Mouse (Mus musculus): ENCODE measurements around the gene Arhgap19.
A peak's percentile ranks its signal among the peaks of the same experiment; 100 is the strongest.
"Not testable (repeated sequence)": the region's sequence is repeated elsewhere in the genome, so short reads cannot be mapped to it uniquely, and the experiment has no call there.

Gene Arhgap19

GRCm38 (mm10) chr19:41801742-41802369 is at the start of gene Arhgap19:
Gene Arhgap19, minus strand, starts transcription at chr19:41802047.
- DNase-seq (ENCODE audit: low read depth, low spot score), result peak; percentile 81

- no peak for DNase-seq (ENCODE audit: low read depth, low spot score)
Measured at GRCm38 (mm10) chr19:41850719-41851543, 49.1 kb upstream of the Arhgap19 start.

- no peak for DNase-seq (ENCODE audit: low read depth, low spot score)
Measured at GRCm38 (mm10) chr19:41850021-41850718, 48.3 kb upstream of the Arhgap19 start.

GRCm38 (mm10) chr19:41847992-41848851 is 46.4 kb upstream of the Arhgap19 start, which contains the start of gene Frat2:
Gene Frat2, minus strand, starts transcription at chr19:41848132.
- DNase-seq (ENCODE audit: low read depth, low spot score), result peak; percentile 77

- DNase-seq (ENCODE audit: low read depth, low spot score), result not testable (repeated sequence)
Measured at GRCm38 (mm10) chr19:41847614-41847991, 45.8 kb upstream of the Arhgap19 start.

- DNase-seq (ENCODE audit: low read depth, low spot score), result no peak
Measured at GRCm38 (mm10) chr19:41847091-41847581, 45.3 kb upstream of the Arhgap19 start.

- no peak for DNase-seq (ENCODE audit: low read depth, low spot score)
Measured at GRCm38 (mm10) chr19:41846366-41847090, 44.7 kb upstream of the Arhgap19 start.

- no peak for DNase-seq (ENCODE audit: low read depth, low spot score)
Measured at GRCm38 (mm10) chr19:41844345-41844744, 42.5 kb upstream of the Arhgap19 start.

GRCm38 (mm10) chr19:41842706-41843105 is 40.9 kb upstream of the Arhgap19 start:
- no peak for DNase-seq (ENCODE audit: low read depth, low spot score)

GRCm38 (mm10) chr19:41842196-41842595 is 40.3 kb upstream of the Arhgap19 start:
- no peak for DNase-seq (ENCODE audit: low read depth, low spot score)

- DNase-seq (ENCODE audit: low read depth, low spot score), result no peak
Measured at GRCm38 (mm10) chr19:41841105-41841750, 39.4 kb upstream of the Arhgap19 start.

GRCm38 (mm10) chr19:41839685-41840084 is 37.8 kb upstream of the Arhgap19 start:
- no peak for DNase-seq (ENCODE audit: low read depth, low spot score)

- DNase-seq (ENCODE audit: low read depth, low spot score), result no peak
Measured at GRCm38 (mm10) chr19:41838808-41839207, 37.0 kb upstream of the Arhgap19 start.

- DNase-seq (ENCODE audit: low read depth, low spot score), result no peak
Measured at GRCm38 (mm10) chr19:41837917-41838261, 36.0 kb upstream of the Arhgap19 start.

- DNase-seq (ENCODE audit: low read depth, low spot score), result no peak
Measured at GRCm38 (mm10) chr19:41837194-41837916, 35.5 kb upstream of the Arhgap19 start.

GRCm38 (mm10) chr19:41836719-41837118 is 34.9 kb upstream of the Arhgap19 start:
- no peak for DNase-seq (ENCODE audit: low read depth, low spot score)

- no peak for DNase-seq (ENCODE audit: low read depth, low spot score)
Measured at GRCm38 (mm10) chr19:41835816-41836215, 34.0 kb upstream of the Arhgap19 start.

- DNase-seq (ENCODE audit: low read depth, low spot score), result no peak
Measured at GRCm38 (mm10) chr19:41835407-41835806, 33.6 kb upstream of the Arhgap19 start.

GRCm38 (mm10) chr19:41832501-41833201 is 30.8 kb upstream of the Arhgap19 start:
- DNase-seq (ENCODE audit: low read depth, low spot score), result no peak
